Mouse (Mus musculus) hindbrain, embryonic 12.5 days (tissue): ENCODE results near the gene Dynlt1f. TPM values are rescaled to one million over a fixed set of nuclear protein-coding genes. Genes with fewer than 3 reads are reported as not detected.
A peak's percentile ranks its signal among the peaks of the same experiment; 100 is the strongest.
"Not testable (repeated sequence)": the region's sequence is repeated elsewhere in the genome, so short reads cannot be mapped to it uniquely, and the experiment has no call there.

Experiments used
- ATAC-seq: fragments of 200-750 bp; cut with Nextera tagmentation; 2 replicates; pipeline ENCODE4 v1.8.0; 2017; ENCODE audit warnings: moderate TSS enrichment; ENCODE audit not compliant: low FRiP score
- H3K27ac ChIP-seq: fragments of 300-500 bp; sonication (generic); 2 replicates; pipeline ENCODE4 v1.5.1; 2016; ENCODE audit warnings: mild to moderate bottlenecking
- H3K27me3 ChIP-seq: fragments of 300-500 bp; sonication (generic); 2 replicates; pipeline ENCODE4 v1.6.1; 2016; ENCODE audit warnings: mild to moderate bottlenecking
- H3K36me3 ChIP-seq: fragments of 300-500 bp; sonication (generic); 2 replicates; pipeline ENCODE4 v1.6.1; 2016; ENCODE audit warnings: mild to moderate bottlenecking
- H3K4me1 ChIP-seq: fragments of 300-500 bp; sonication (generic); 2 replicates; pipeline ENCODE4 v1.6.1; 2016
- H3K4me2 ChIP-seq: fragments of 300-500 bp; sonication (generic); replicated peaks from 2 replicates; pipeline ENCODE4 v1.6.1; 2016; ENCODE audit warnings: mild to moderate bottlenecking
- H3K4me3 ChIP-seq: fragments of 300-500 bp; sonication (generic); 2 replicates; pipeline ENCODE4 v1.5.1; 2016; ENCODE audit warnings: mild to moderate bottlenecking
- H3K9ac ChIP-seq: fragments of 300-500 bp; sonication (generic); 2 replicates; pipeline ENCODE4 v1.6.1; 2016; ENCODE audit warnings: mild to moderate bottlenecking, moderate library complexity
- H3K9me3 ChIP-seq: fragments of 300-500 bp; sonication (generic); replicated peaks from 2 replicates; pipeline ENCODE4 v1.6.1; 2016; ENCODE audit warnings: mild to moderate bottlenecking
- WGBS: fragments of 180-500 bp; shearing (Covaris S2); methylation state at CpG from one replicate; pipeline ENCODE4 v1.1.7; 2016; 5-methylcytosine and 5-hydroxymethylcytosine counted together
- polyA plus RNA-seq: library from polyadenylated mRNA; unstranded; fragments of >200 nt; fragmentation: Nextera tagmentation; extraction: Ambion mirVana; gene quantifications from 2 replicates; pipeline ENCODE4 v1.2.1, GENCODE M21; 2016

Gene Dynlt1f
- 272 and 308 TPM in 2 replicates for polyA plus RNA-seq

- peak; percentile 94 for ATAC-seq
- not testable (repeated sequence) for H3K36me3 ChIP-seq, H3K9me3 ChIP-seq, H3K4me1 ChIP-seq, H3K27me3 ChIP-seq
- 3% methylated on average over 24 of the region's 33 CpGs for WGBS
- Histone ChIP-seq H3K9ac (peak within 1 kb of the TSS; percentile 62), H3K4me2 (peak within 1 kb of the TSS; percentile 45), H3K4me3 (peak within 1 kb of the TSS; percentile 44), H3K27ac (peak within 1 kb of the TSS; percentile 83)
Observed at GRCm38 (mm10) chr17:6655567-6656281, at the start of gene Dynlt1f. TSS of gene Dynlt1f (minus strand) at chr17:6655900.

- ATAC-seq = peak; percentile 91
Observed at GRCm38 (mm10) chr17:6703381-6704270, 47.9 kb upstream of the Dynlt1f start.

GRCm38 (mm10) chr17:6702625-6703221 lies 47.0 kb upstream of the Dynlt1f start:
- H3K27me3 ChIP-seq, H3K36me3 ChIP-seq, H3K4me3 ChIP-seq, H3K9me3 ChIP-seq, H3K4me1 ChIP-seq, H3K4me2 ChIP-seq, H3K9ac ChIP-seq, H3K27ac ChIP-seq: not testable (repeated sequence)
- ATAC-seq = 0 out of 2 replicates have a peak, but pooled peaks have one; percentile 13
- WGBS = 47% methylated on average over 2 of the region's 8 CpGs

More at GRCm38 (mm10) chr17:6703381-6704270, 47.9 kb upstream of the Dynlt1f start:
- H3K9me3 ChIP-seq, H3K27me3 ChIP-seq, H3K4me2 ChIP-seq, H3K4me1 ChIP-seq, H3K27ac ChIP-seq, H3K4me3 ChIP-seq, H3K36me3 ChIP-seq, H3K9ac ChIP-seq: not testable (repeated sequence)
- 45% methylated on average over 9 of the region's 9 CpGs for WGBS

- not testable (repeated sequence) for ATAC-seq, H3K27me3 ChIP-seq
Observed at GRCm38 (mm10) chr17:6700077-6700476, 44.4 kb upstream of the Dynlt1f start.

GRCm38 (mm10) chr17:6699502-6699901 lies 43.8 kb upstream of the Dynlt1f start:
- H3K36me3 ChIP-seq, H3K9ac ChIP-seq, H3K4me3 ChIP-seq, H3K4me1 ChIP-seq, ATAC-seq, H3K27ac ChIP-seq, H3K9me3 ChIP-seq, H3K4me2 ChIP-seq, H3K27me3 ChIP-seq: not testable (repeated sequence)
- WGBS = 93% methylated on average over 8 of the region's 9 CpGs

More at GRCm38 (mm10) chr17:6700077-6700476, 44.4 kb upstream of the Dynlt1f start:
- H3K36me3 ChIP-seq, H3K27ac ChIP-seq, H3K4me2 ChIP-seq, H3K9me3 ChIP-seq, H3K4me1 ChIP-seq, H3K4me3 ChIP-seq, H3K9ac ChIP-seq: not testable (repeated sequence)
- WGBS = 78% methylated on average over 4 of the region's 7 CpGs

GRCm38 (mm10) chr17:6697224-6697775 lies 41.6 kb upstream of the Dynlt1f start:
- H3K9me3 ChIP-seq, H3K4me3 ChIP-seq: not testable (repeated sequence)

GRCm38 (mm10) chr17:6696521-6696920 lies 40.8 kb upstream of the Dynlt1f start:
- H3K9me3 ChIP-seq, H3K4me1 ChIP-seq, H3K4me3 ChIP-seq, H3K36me3 ChIP-seq, H3K27ac ChIP-seq, H3K9ac ChIP-seq, H3K27me3 ChIP-seq, H3K4me2 ChIP-seq: not testable (repeated sequence)
- ATAC-seq = peak; percentile 23; the same call in 1 of the 2 replicates
- WGBS = 63% methylated on average over 8 of the region's 8 CpGs

More at GRCm38 (mm10) chr17:6697224-6697775, 41.6 kb upstream of the Dynlt1f start:
- not testable (repeated sequence) for H3K27me3 ChIP-seq, H3K4me1 ChIP-seq, H3K4me2 ChIP-seq, H3K36me3 ChIP-seq, H3K9ac ChIP-seq, H3K27ac ChIP-seq
- ATAC-seq = peak; percentile 59; the same call in 1 of the 2 replicates
- WGBS = 33% methylated on average over 4 of the region's 4 CpGs

- 82% methylated on average over 9 of the region's 9 CpGs for WGBS
- H3K36me3 ChIP-seq, H3K9ac ChIP-seq, H3K4me1 ChIP-seq, H3K27me3 ChIP-seq, ATAC-seq, H3K4me3 ChIP-seq, H3K9me3 ChIP-seq, H3K27ac ChIP-seq, H3K4me2 ChIP-seq: not testable (repeated sequence)
Observed at GRCm38 (mm10) chr17:6695712-6696111, 40.0 kb upstream of the Dynlt1f start.

- not testable (repeated sequence) for H3K9ac ChIP-seq, ATAC-seq, H3K27me3 ChIP-seq, H3K4me1 ChIP-seq, H3K4me3 ChIP-seq, H3K9me3 ChIP-seq, H3K36me3 ChIP-seq, H3K27ac ChIP-seq, H3K4me2 ChIP-seq
- 8% methylated on average over 2 of the region's 2 CpGs for WGBS
Observed at GRCm38 (mm10) chr17:6691596-6691995, 35.9 kb upstream of the Dynlt1f start.

GRCm38 (mm10) chr17:6689344-6689743 lies 33.6 kb upstream of the Dynlt1f start:
- H3K36me3 ChIP-seq, H3K4me3 ChIP-seq, H3K4me2 ChIP-seq, ATAC-seq, H3K4me1 ChIP-seq, H3K27ac ChIP-seq, H3K9me3 ChIP-seq, H3K27me3 ChIP-seq, H3K9ac ChIP-seq: not testable (repeated sequence)
- 94% methylated on average over 2 of the region's 4 CpGs for WGBS

- H3K27ac ChIP-seq, H3K36me3 ChIP-seq, H3K4me1 ChIP-seq, H3K9me3 ChIP-seq, H3K27me3 ChIP-seq, H3K9ac ChIP-seq, H3K4me2 ChIP-seq, H3K4me3 ChIP-seq, ATAC-seq: not testable (repeated sequence)
- 63% methylated on average over 3 of the region's 4 CpGs for WGBS
Observed at GRCm38 (mm10) chr17:6686299-6686971, 30.7 kb upstream of the Dynlt1f start.
